Mouse (Mus musculus) MEL (cell line): ENCODE measurements around the gene Olfr1030. TPM values are rescaled to one million over a fixed set of nuclear protein-coding genes. Genes with fewer than 3 reads are reported as not detected.
"Not testable (repeated sequence)": the region's sequence is repeated elsewhere in the genome, so short reads cannot be mapped to it uniquely, and the experiment has no call there.

Experiments used
- DNase-seq: peaks from one replicate; pipeline ENCODE4 v3.0.0; 2011; ENCODE audit warnings: low read depth, low spot score
- H3K27ac ChIP-seq: 2 replicates; pipeline ENCODE4 v1.5.1; 2012; ENCODE audit warnings: low read depth, mild to moderate bottlenecking, control low read depth, low read length, moderate library complexity; ENCODE audit not compliant: control insufficient read depth
- H3K27me3 ChIP-seq, 2 experiments: fragments of 150-350 bp in 1 of 2; sonication (generic) in 1 of 2; 2 replicates each; pipeline ENCODE4 v1.6.1; 2012; ENCODE audit warnings: low read length in 2 of 2, mild to moderate bottlenecking in 2 of 2, improper control_type of control experiment in 1 of 2, moderate library complexity in 1 of 2; ENCODE audit not compliant: insufficient read depth in 2 of 2, control insufficient read depth in 1 of 2
- H3K36me3 ChIP-seq, 2 experiments: 2 replicates each; pipeline ENCODE4 v1.6.1; 2012 to 2014; ENCODE audit warnings: low read length in 2 of 2, improper control_type of control experiment in 1 of 2, inconsistent platforms in 1 of 2, mild to moderate bottlenecking in 1 of 2; ENCODE audit not compliant: insufficient read depth in 2 of 2, control insufficient read depth in 1 of 2
- H3K4me1 ChIP-seq, 2 experiments: fragments of 150-350 bp in 1 of 2; sonication (generic) in 1 of 2; 2 replicates each; pipeline ENCODE4 v1.6.1; 2012; ENCODE audit warnings: low read length in 2 of 2, improper control_type of control experiment in 1 of 2, mild to moderate bottlenecking in 1 of 2; ENCODE audit not compliant: insufficient read depth in 2 of 2, control insufficient read depth in 1 of 2
- H3K4me3 ChIP-seq, 2 experiments: fragments of 150-350 bp in 1 of 2; sonication (generic) in 1 of 2; 2 replicates each; pipeline ENCODE4 v1.5.1; 2012; ENCODE audit warnings: low read depth in 2 of 2, low read length in 2 of 2, mild to moderate bottlenecking in 2 of 2, moderate library complexity in 2 of 2, control low read depth in 1 of 2, improper control_type of control experiment in 1 of 2; ENCODE audit not compliant: control insufficient read depth in 1 of 2, insufficient read depth in 1 of 2
- H3K79me2 ChIP-seq: 2 replicates; pipeline ENCODE4 v1.6.1; 2012; ENCODE audit warnings: mild to moderate bottlenecking, low read length, moderate library complexity; ENCODE audit not compliant: control insufficient read depth, poor library complexity, insufficient read depth
- H3K9ac ChIP-seq: 2 replicates; pipeline ENCODE4 v1.6.1; 2012; ENCODE audit warnings: low read depth, mild to moderate bottlenecking, control low read depth, low read length, moderate library complexity; ENCODE audit not compliant: control insufficient read depth, poor library complexity, severe bottlenecking
- H3K9me3 ChIP-seq: fragments of 150-350 bp; sonication (generic); replicated peaks from 2 replicates; pipeline ENCODE4 v1.6.1; 2012; ENCODE audit warnings: mild to moderate bottlenecking, low read length, improper control_type of control experiment, moderate library complexity; ENCODE audit not compliant: insufficient read depth
- polyA plus RNA-seq, 2 experiments: library from polyadenylated mRNA; stranded (reverse) in 1 of 2; unstranded in 1 of 2; fragments of >175 nt in 1 of 2; fragments of >200 nt in 1 of 2; gene quantifications; 2 replicates each; pipeline versions ENCODE4 v1.2.1 to v1.2.4; 2012; ENCODE audit warnings: low replicate concordance in 2 of 2, low read depth in 1 of 2; ENCODE audit not compliant: insufficient read length in 2 of 2, insufficient read depth in 1 of 2, missing spikeins in 1 of 2
- total RNA-seq: library from RNA; depleted of rRNA; stranded (reverse); fragments of 300-350 nt; gene quantifications from 2 replicates; pipeline ENCODE4 v1.2.3, GENCODE M21; 2012; rRNA removed

Gene Olfr1030
- total and polyA plus RNA-seq, 3 experiments, result not detected

DNA sequence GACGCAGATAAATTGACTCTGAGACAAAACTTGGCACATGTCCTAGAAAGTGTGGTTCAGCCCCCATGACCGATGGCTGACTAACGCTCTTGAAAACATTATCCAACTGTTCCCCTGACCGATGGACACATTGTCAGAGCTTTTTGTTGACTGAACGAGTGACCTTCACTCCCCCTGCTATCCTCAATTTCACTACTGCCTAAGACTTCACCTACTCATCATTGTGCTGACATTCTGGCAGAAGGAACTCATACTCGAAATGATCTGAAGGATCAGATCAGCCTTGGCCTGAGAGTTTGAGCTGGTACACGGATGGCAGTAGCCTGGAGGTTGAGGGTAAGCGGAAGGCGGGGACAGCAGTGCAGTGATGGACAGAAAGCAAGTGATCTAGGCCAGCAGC is 42.4 kb downstream of the Olfr1030 start:
- not testable (repeated sequence) for H3K4me1 ChIP-seq, H3K9ac ChIP-seq, H3K27me3 ChIP-seq, H3K79me2 ChIP-seq, H3K4me3 ChIP-seq, H3K9me3 ChIP-seq, H3K27ac ChIP-seq, H3K36me3 ChIP-seq, DNase-seq

Other genes starting within 250 kb of the Olfr1030 start
- not detected in 2 replicates for gene Olfr1012, start 216.5 kb upstream of the Olfr1030 start, total RNA-seq
- not detected for gene Olfr1012, start 216.5 kb upstream of the Olfr1030 start, polyA plus RNA-seq
- not detected in 2 replicates for gene Olfr1013, start 212.2 kb upstream of the Olfr1030 start, total RNA-seq
- gene Olfr1013, start 212.2 kb upstream of the Olfr1030 start, polyA plus RNA-seq, result not detected
- gene Olfr1014, start 206.6 kb upstream of the Olfr1030 start, total RNA-seq, result not detected in 2 replicates
- gene Olfr1014, start 206.6 kb upstream of the Olfr1030 start, polyA plus RNA-seq, result not detected
- not detected in 2 replicates for gene Olfr1015, start 197.3 kb upstream of the Olfr1030 start, total RNA-seq
- not detected for gene Olfr1015, start 197.3 kb upstream of the Olfr1030 start, polyA plus RNA-seq
- gene Olfr1016, start 176.7 kb upstream of the Olfr1030 start, total RNA-seq, result not detected in 2 replicates
- not detected for gene Olfr1016, start 176.7 kb upstream of the Olfr1030 start, polyA plus RNA-seq
- not detected in 2 replicates for gene Olfr1018, start 160.8 kb upstream of the Olfr1030 start, total RNA-seq
- gene Olfr1018, start 160.8 kb upstream of the Olfr1030 start, polyA plus RNA-seq, result not detected
- gene Olfr1019, start 133.8 kb upstream of the Olfr1030 start, total RNA-seq, result not detected in 2 replicates
- not detected for gene Olfr1019, start 133.8 kb upstream of the Olfr1030 start, polyA plus RNA-seq
- not detected in 2 replicates for gene Olfr1020, start 132.2 kb upstream of the Olfr1030 start, total RNA-seq
- gene Olfr1020, start 132.2 kb upstream of the Olfr1030 start, polyA plus RNA-seq, result not detected
- gene Olfr1022, start 110.7 kb upstream of the Olfr1030 start, total RNA-seq, result not detected in 2 replicates
- not detected for gene Olfr1022, start 110.7 kb upstream of the Olfr1030 start, polyA plus RNA-seq
- not detected in 2 replicates for gene Olfr1023, start 93.6 kb upstream of the Olfr1030 start, total RNA-seq
- gene Olfr1023, start 93.6 kb upstream of the Olfr1030 start, polyA plus RNA-seq, result not detected
- gene Olfr1024, start 74.2 kb upstream of the Olfr1030 start, total RNA-seq, result not detected in 2 replicates
- not detected for gene Olfr1024, start 74.2 kb upstream of the Olfr1030 start, polyA plus RNA-seq
- not detected in 2 replicates for gene Olfr1025-ps1, start 64.1 kb upstream of the Olfr1030 start, total RNA-seq
- gene Olfr1025-ps1, start 64.1 kb upstream of the Olfr1030 start, polyA plus RNA-seq, result not detected
- gene Olfr1026, start 57.7 kb upstream of the Olfr1030 start, total RNA-seq, result not detected in 2 replicates
- gene Olfr1026, start 57.7 kb upstream of the Olfr1030 start, polyA plus RNA-seq, result not detected
- not detected in 2 replicates for gene Olfr1028, start 28.8 kb upstream of the Olfr1030 start, total RNA-seq
- gene Olfr1028, start 28.8 kb upstream of the Olfr1030 start, polyA plus RNA-seq, result not detected
- not detected in 2 replicates for gene Olfr1029, start 5.4 kb upstream of the Olfr1030 start, total RNA-seq
- gene Olfr1029, start 5.4 kb upstream of the Olfr1030 start, polyA plus RNA-seq, result not detected
- not detected in 2 replicates for gene Olfr1031, start 11.0 kb downstream of the Olfr1030 start, total RNA-seq
- not detected for gene Olfr1031, start 11.0 kb downstream of the Olfr1030 start, polyA plus RNA-seq
- not detected in 2 replicates for gene Olfr1032, start 26.3 kb downstream of the Olfr1030 start, total RNA-seq
- not detected for gene Olfr1032, start 26.3 kb downstream of the Olfr1030 start, polyA plus RNA-seq
- not detected in 2 replicates for gene Olfr1033, start 41.4 kb downstream of the Olfr1030 start, total RNA-seq
- not detected for gene Olfr1033, start 41.4 kb downstream of the Olfr1030 start, polyA plus RNA-seq
- gene Olfr1034, start 66.6 kb downstream of the Olfr1030 start, total RNA-seq, result not detected in 2 replicates
- gene Olfr1034, start 66.6 kb downstream of the Olfr1030 start, polyA plus RNA-seq, result not detected
- gene Olfr1036, start 94.7 kb downstream of the Olfr1030 start, total RNA-seq, result not detected in 2 replicates
- gene Olfr1036, start 94.7 kb downstream of the Olfr1030 start, polyA plus RNA-seq, result not detected
- gene Olfr1037, start 108.1 kb downstream of the Olfr1030 start, total RNA-seq, result not detected in 2 replicates
- gene Olfr1037, start 108.1 kb downstream of the Olfr1030 start, polyA plus RNA-seq, result not detected
- not detected in 2 replicates for gene Olfr1039, start 156.7 kb downstream of the Olfr1030 start, total RNA-seq
- not detected for gene Olfr1039, start 156.7 kb downstream of the Olfr1030 start, polyA plus RNA-seq
- gene Olfr1040, start 167.5 kb downstream of the Olfr1030 start, total RNA-seq, result not detected in 2 replicates
- gene Olfr1040, start 167.5 kb downstream of the Olfr1030 start, polyA plus RNA-seq, result not detected
- gene Olfr1042, start 182.6 kb downstream of the Olfr1030 start, total RNA-seq, result not detected in 2 replicates
- not detected for gene Olfr1042, start 182.6 kb downstream of the Olfr1030 start, polyA plus RNA-seq
- gene Olfr1043, start 188.2 kb downstream of the Olfr1030 start, total RNA-seq, result not detected in 2 replicates
- not detected for gene Olfr1043, start 188.2 kb downstream of the Olfr1030 start, polyA plus RNA-seq
- not detected in 2 replicates for gene Olfr1044, start 198.5 kb downstream of the Olfr1030 start, total RNA-seq
- gene Olfr1044, start 198.5 kb downstream of the Olfr1030 start, polyA plus RNA-seq, result not detected
- not detected in 2 replicates for gene Olfr52, start 206.4 kb downstream of the Olfr1030 start, total RNA-seq
- gene Olfr52, start 206.4 kb downstream of the Olfr1030 start, polyA plus RNA-seq, result not detected
- gene Olfr1045, start 223.7 kb downstream of the Olfr1030 start, total RNA-seq, result not detected in 2 replicates
- not detected for gene Olfr1045, start 223.7 kb downstream of the Olfr1030 start, polyA plus RNA-seq
- gene Olfr1046, start 240.0 kb downstream of the Olfr1030 start, total RNA-seq, result not detected in 2 replicates
- gene Olfr1046, start 240.0 kb downstream of the Olfr1030 start, polyA plus RNA-seq, result not detected